In the genomic region with DNA sequence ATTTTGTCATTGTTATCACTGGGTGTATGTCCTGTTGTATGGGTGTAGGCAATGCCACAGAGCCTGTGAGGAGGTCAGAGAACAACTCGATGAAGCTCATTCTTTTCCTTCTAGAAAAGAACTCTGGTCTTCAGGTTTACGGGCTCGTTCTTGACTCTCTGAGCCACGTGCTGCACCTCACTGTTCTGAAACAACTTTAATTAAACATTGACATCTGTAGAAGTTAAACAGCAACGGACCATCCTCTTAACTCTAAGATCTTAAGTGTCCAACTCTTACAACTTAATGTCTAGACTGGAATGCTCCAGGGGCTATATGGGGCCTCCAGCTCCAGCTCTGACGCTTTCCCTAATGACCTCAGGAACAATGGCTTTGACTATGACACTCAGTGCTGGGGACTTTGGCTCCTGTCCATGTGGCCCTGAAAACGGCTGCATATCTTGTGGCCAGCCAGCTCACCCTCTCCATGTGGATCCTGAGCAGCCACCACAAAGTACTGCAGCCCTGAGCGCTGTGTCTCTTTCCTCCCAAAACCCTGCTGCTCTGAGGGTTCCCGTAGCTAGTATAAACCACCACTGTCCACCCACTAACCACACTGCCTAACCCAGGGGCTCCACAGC, we compare ENCODE assay signal across 20 mouse cellular contexts.
A peak's percentile ranks its signal among the peaks of the same experiment; 100 is the strongest.
DNase-seq lines count a peak whose midpoint lies in the region; ATAC-seq lines count a peak whose summit lies in the region.
"Had no signal": no experiment of that assay in that cellular context is flagged by ENCODE, and none has a peak within 500 bp of the region (broad histone marks: within the 10 kb centered on the region; RNA-seq: fewer than 3 reads in every experiment).

No protein-coding gene starts in this region.

- H3K27ac ChIP-seq in heart, embryonic 15.5 days = no peak overlapping the region
- no peak overlapping the region for H3K27ac ChIP-seq in heart, embryonic 10.5 days
- H3K27ac ChIP-seq in kidney, embryonic 15.5 days = 0 out of 2 replicates have a peak overlapping the region, but pooled peaks have one; percentile 42
- H3K27ac ChIP-seq: forebrain, embryonic 10.5 days; hindbrain, postnatal 0 days; liver, embryonic 13.5 days; stomach, embryonic 15.5 days had no signal

- H3K9me3 ChIP-seq in heart, embryonic 15.5 days (replicated peaks) = no peaks in the 10 kb centered on the region
- no peaks in the 10 kb centered on the region for H3K9me3 ChIP-seq in heart, embryonic 10.5 days
- H3K9me3 ChIP-seq in kidney, embryonic 15.5 days (replicated peaks) = no peaks in the 10 kb centered on the region
- H3K9me3 ChIP-seq: forebrain, embryonic 10.5 days; liver, embryonic 13.5 days; stomach, embryonic 15.5 days had no signal

- H3K9ac ChIP-seq in heart, embryonic 15.5 days = no peak overlapping the region
- no peak overlapping the region for H3K9ac ChIP-seq in kidney, embryonic 15.5 days
- H3K9ac ChIP-seq: liver, embryonic 13.5 days; stomach, embryonic 15.5 days had no signal

- no peak for DNase-seq in heart, embryonic 10.5 days (ENCODE audit: low spot score)
- DNase-seq in kidney, adult 9 months = peak; percentile 37
- DNase-seq in kidney, postnatal 10 days = no peak
- peak; percentile 50 for DNase-seq in Muller cell, postnatal 12 days (ENCODE audit: inconsistent ontology term)
- DNase-seq in left cerebral cortex, adult 8-10 months (ENCODE audit: low spot score in 2 of 2) = no peak
- DNase-seq: cerebellum, adult 18-20 months; cerebellum, postnatal 14 days; gastrocnemius, postnatal 14 days; heart, adult 18-20 months; layer of hippocampus, adult 9-11 months; liver, embryonic 13.5 days; lung, postnatal 10 days; thymus, postnatal 25 days had no signal

- peak; percentile 35 for ATAC-seq in heart, embryonic 15.5 days (replicated peaks; ENCODE audit: insufficient number of reproducible peaks, insufficient read depth, low FRiP score, low read depth)
- peak; percentile 45 for ATAC-seq in kidney, embryonic 15.5 days (replicated peaks; ENCODE audit: low FRiP score)
- ATAC-seq: forebrain, embryonic 16.5 days had no signal

- WGBS in heart, embryonic 15.5 days = 64% methylated on average over 9 of the region's 9 CpGs
- 78% methylated on average over 9 of the region's 9 CpGs for WGBS in heart, embryonic 10.5 days
- WGBS in kidney, embryonic 15.5 days = 64% methylated on average over 9 of the region's 9 CpGs

- H3K4me1 ChIP-seq in heart, embryonic 15.5 days (replicated peaks) = peaks cover 11% of the 10 kb centered on the region
- H3K4me1 ChIP-seq in heart, embryonic 10.5 days = peaks cover 5% of the 10 kb centered on the region
- peaks cover 32% of the 10 kb centered on the region for H3K4me1 ChIP-seq in kidney, embryonic 15.5 days
- H3K4me1 ChIP-seq: liver, embryonic 13.5 days had no signal

- no peak overlapping the region for H3K4me2 ChIP-seq in heart, embryonic 15.5 days
- no peak overlapping the region for H3K4me2 ChIP-seq in kidney, embryonic 15.5 days
- H3K4me2 ChIP-seq: liver, embryonic 13.5 days; midbrain, embryonic 11.5 days; stomach, embryonic 15.5 days had no signal

- H3K4me3 ChIP-seq in heart, embryonic 15.5 days = no peak overlapping the region
- no peak overlapping the region for H3K4me3 ChIP-seq in heart, embryonic 10.5 days
- H3K4me3 ChIP-seq in kidney, embryonic 15.5 days (replicated peaks) = no peak overlapping the region
- H3K4me3 ChIP-seq: forebrain, embryonic 10.5 days; liver, embryonic 13.5 days; stomach, embryonic 15.5 days had no signal

- no peaks in the 10 kb centered on the region for H3K36me3 ChIP-seq in heart, embryonic 15.5 days
- no peaks in the 10 kb centered on the region for H3K36me3 ChIP-seq in heart, embryonic 10.5 days
- H3K36me3 ChIP-seq in kidney, embryonic 15.5 days = no peaks in the 10 kb centered on the region
- H3K36me3 ChIP-seq: forebrain, embryonic 10.5 days; liver, embryonic 13.5 days; stomach, embryonic 15.5 days had no signal

- H3K27me3 ChIP-seq in heart, embryonic 15.5 days = no peaks in the 10 kb centered on the region
- H3K27me3 ChIP-seq in heart, embryonic 10.5 days (ENCODE audit: insufficient read depth, poor library complexity, severe bottlenecking) = 0 out of 2 replicates have a peak, but pooled peaks cover 3% of the 10 kb centered on the region
- H3K27me3 ChIP-seq in kidney, embryonic 15.5 days = no peaks in the 10 kb centered on the region
- H3K27me3 ChIP-seq: liver, embryonic 13.5 days; stomach, embryonic 15.5 days had no signal

Comparison
In these comparisons a context has a peak if more than half of its experiments do, and no peak if none do; other contexts are left out.
1. DNase-seq: peak in kidney, adult 9 months (single experiment) and Muller cell, postnatal 12 days (single experiment); none in heart, embryonic 10.5 days (single experiment), kidney, postnatal 10 days (single experiment) and left cerebral cortex, adult 8-10 months (0 of 2).